Mouse (Mus musculus) hindbrain, embryonic 10.5 days (tissue): ENCODE results near the gene Snx7. TPM values are rescaled to one million over a fixed set of nuclear protein-coding genes. Genes with fewer than 3 reads are reported as not detected.

Experiments used
- DNase-seq: peaks from one replicate; pipeline ENCODE4 v3.0.0-alpha.2; 2017; ENCODE audit warnings: low spot score
- H3K27ac ChIP-seq: fragments of 300-500 bp; sonication (generic); 2 replicates; pipeline ENCODE4 v1.5.1; 2016; ENCODE audit warnings: mild to moderate bottlenecking, moderate library complexity
- H3K27me3 ChIP-seq: fragments of 300-500 bp; sonication (generic); 2 replicates; pipeline ENCODE4 v1.6.1; 2016; ENCODE audit warnings: mild to moderate bottlenecking; ENCODE audit not compliant: poor library complexity, insufficient read depth, severe bottlenecking
- H3K36me3 ChIP-seq: fragments of 300-500 bp; sonication (generic); 2 replicates; pipeline ENCODE4 v1.6.1; 2016; ENCODE audit warnings: mild to moderate bottlenecking, moderate library complexity
- H3K4me1 ChIP-seq: fragments of 300-500 bp; sonication (generic); replicated peaks from 2 replicates; pipeline ENCODE4 v1.6.1; 2016; ENCODE audit warnings: mild to moderate bottlenecking
- H3K4me3 ChIP-seq: fragments of 300-500 bp; sonication (generic); 2 replicates; pipeline ENCODE4 v1.5.1; 2016; ENCODE audit warnings: mild to moderate bottlenecking, moderate library complexity
- H3K9me3 ChIP-seq: fragments of 300-500 bp; sonication (generic); 2 replicates; pipeline ENCODE4 v1.6.1; 2016; ENCODE audit warnings: mild to moderate bottlenecking, moderate library complexity
- WGBS: fragments of 180-500 bp; shearing (Covaris S2); methylation state at CpG from one replicate; pipeline ENCODE4 v1.1.7; 2016; 5-methylcytosine and 5-hydroxymethylcytosine counted together
- polyA plus RNA-seq: library from polyadenylated mRNA; unstranded; fragments of >200 nt; fragmentation: Nextera tagmentation; extraction: Ambion mirVana; gene quantifications from 2 replicates; pipeline ENCODE4 v1.2.1, GENCODE M21; 2016

The Snx7 gene
- polyA plus RNA-seq, 1 experiment from 2014 or later = 12.2 TPM

DNA sequence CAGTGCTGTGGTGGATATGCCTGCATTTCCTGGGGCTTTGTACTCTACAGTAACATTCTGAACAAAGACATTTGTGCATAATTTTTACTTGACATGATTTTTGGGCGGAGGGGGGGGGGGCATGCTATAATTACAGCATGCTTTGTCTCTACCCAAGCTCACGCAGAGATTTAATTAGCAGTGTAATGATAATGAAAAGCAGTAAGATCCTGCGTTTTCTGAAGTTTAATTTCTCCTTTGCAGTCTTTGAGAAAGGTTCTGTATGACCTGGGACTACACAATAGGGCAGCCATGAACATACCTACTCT lies 16.7 kb downstream of the Snx7 start:
- DNase-seq = no peak
- H3K27ac ChIP-seq = 0 out of 2 replicates have a peak overlapping the region, but pooled peaks have one; percentile 16
- no peaks in the 10 kb centered on the region for H3K36me3 ChIP-seq
- H3K4me3 ChIP-seq = no peak overlapping the region
- no peaks in the 10 kb centered on the region for H3K9me3 ChIP-seq
- no peaks in the 10 kb centered on the region for H3K4me1 ChIP-seq
- 84% methylated on average over 3 of the region's 3 CpGs for WGBS
- no peaks in the 10 kb centered on the region for H3K27me3 ChIP-seq

DNA sequence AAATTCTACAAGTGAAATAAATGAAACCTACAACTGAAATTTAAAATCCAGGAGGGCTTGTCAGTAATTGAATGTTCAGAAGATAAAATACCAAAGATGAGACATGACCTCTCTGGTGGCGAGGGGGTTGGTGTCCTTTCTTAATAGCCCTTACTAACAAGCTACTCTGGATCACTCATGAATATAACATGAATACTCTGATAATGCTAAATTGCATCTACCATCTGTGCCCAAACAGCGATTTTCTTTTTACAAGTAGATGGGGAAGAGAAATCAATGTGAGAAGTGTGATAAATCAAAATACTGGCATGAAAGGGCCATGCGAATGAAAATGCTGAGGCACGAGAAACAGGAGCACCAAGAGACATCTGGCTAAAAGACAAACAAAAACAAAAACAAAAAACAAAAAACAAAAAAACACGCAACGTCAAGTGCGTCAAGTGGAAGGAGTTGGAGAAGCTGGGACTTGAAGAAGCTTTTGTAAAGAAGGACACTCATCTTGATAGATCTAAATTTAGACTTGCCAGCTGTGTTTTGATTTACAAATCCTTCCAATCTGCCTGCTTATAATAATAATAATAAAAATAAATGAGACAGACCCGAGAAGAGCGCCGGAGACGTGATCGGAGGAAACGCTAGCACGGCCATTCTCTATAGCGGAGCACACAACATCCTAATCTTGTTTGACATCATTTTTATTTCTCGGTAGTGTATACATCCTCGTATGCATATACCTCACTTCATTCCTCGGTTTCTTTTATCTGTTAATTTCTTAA lies 17.3 kb downstream of the Snx7 start:
- Histone ChIP-seq H3K4me1 (no peaks in the 10 kb centered on the region), H3K36me3 (no peaks in the 10 kb centered on the region), H3K27ac (0 out of 2 replicates have a peak overlapping the region, but pooled peaks have one; percentile 16), H3K27me3 (no peaks in the 10 kb centered on the region), H3K9me3 (no peaks in the 10 kb centered on the region), H3K4me3 (no peak overlapping the region)
- WGBS = 89% methylated on average over 18 of the region's 18 CpGs
- no peak for DNase-seq

DNA sequence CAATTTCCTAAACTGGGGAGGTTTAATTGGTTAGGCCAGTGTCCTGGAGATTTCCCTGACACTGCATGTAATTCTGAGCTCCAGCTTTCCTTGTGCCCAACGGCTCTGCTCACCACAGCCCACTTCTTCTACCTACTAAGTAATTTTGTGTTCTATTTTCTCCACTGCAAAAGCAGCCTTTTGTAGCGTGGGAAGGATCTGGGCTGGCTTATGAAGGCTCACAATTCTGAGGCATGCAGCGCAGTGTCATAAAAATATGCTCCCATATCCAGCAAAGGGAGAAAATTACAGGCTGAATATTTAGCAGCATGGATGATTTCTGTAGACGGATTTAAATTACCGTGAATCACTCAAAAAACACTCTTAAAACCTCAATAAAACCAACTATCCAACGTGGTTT lies 19.9 kb downstream of the Snx7 start:
- Histone ChIP-seq H3K9me3 (no peaks in the 10 kb centered on the region), H3K27ac (no peak overlapping the region), H3K4me3 (no peak overlapping the region), H3K27me3 (no peaks in the 10 kb centered on the region), H3K4me1 (no peaks in the 10 kb centered on the region), H3K36me3 (no peaks in the 10 kb centered on the region)
- no peak for DNase-seq
- 87% methylated on average over 6 of the region's 6 CpGs for WGBS

DNA sequence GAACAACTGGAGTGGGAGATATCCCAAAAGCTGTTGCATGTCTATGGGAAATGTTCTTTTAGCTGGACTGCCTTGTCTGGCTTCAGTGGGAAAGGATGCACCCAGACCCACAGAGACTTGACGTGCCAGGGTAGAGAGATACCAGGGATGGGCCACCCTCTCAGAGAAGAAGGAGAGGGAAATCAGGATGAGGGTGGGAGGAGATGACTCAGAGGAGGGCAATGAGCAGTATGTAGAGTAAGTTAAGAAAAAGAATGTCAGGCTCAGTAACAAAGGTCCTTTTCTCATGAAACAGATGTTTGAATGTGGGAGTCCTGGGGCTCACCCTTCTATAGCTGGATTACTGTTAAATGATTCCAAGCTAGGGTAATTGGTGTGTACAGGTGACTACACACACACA lies 26.1 kb downstream of the Snx7 start:
- H3K27me3 ChIP-seq = no peaks in the 10 kb centered on the region
- H3K4me1 ChIP-seq = no peaks in the 10 kb centered on the region
- DNase-seq = no peak
- no peaks in the 10 kb centered on the region for H3K9me3 ChIP-seq
- H3K4me3 ChIP-seq = no peak overlapping the region
- H3K27ac ChIP-seq = no peak overlapping the region
- H3K36me3 ChIP-seq = no peaks in the 10 kb centered on the region
- WGBS = 97% methylated on average over 1 of the region's 1 CpGs

DNA sequence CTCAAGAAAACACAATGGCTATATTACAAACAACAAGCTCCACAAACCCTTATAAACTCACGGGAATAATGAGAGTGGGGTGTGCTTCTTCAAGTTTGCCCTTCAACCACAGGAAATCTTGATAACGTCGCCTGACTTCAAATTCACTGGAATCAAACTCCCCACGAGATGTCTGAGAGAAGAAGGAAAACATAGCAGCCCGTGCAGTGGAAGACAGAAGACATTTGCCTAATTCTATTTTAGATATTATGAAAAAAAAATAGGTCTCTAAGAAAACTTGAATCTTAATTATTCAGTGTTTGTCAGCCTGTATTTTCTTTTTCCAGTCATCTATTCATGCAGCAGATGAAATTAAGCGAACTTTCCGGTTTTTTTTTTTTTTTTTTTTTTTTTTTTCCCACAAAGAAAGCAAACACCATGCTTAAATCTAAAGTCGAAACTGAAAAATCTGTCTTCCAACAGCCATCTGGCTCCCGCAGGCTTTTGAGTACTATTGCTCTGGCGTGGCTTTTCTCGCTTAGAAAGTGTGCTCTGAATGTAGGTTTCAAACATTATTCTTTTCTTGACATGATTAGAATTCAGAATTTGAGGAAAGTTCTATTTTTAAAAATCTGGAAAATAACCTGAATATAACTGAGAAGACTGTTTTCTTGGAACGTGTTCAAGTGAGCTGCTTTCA lies 28.7 kb downstream of the Snx7 start:
- no peak overlapping the region for H3K4me3 ChIP-seq
- H3K27ac ChIP-seq = no peak overlapping the region
- H3K36me3 ChIP-seq = no peaks in the 10 kb centered on the region
- H3K4me1 ChIP-seq = no peaks in the 10 kb centered on the region
- no peak for DNase-seq
- H3K9me3 ChIP-seq = no peaks in the 10 kb centered on the region
- WGBS = 83% methylated on average over 12 of the region's 12 CpGs
- H3K27me3 ChIP-seq = no peaks in the 10 kb centered on the region

DNA sequence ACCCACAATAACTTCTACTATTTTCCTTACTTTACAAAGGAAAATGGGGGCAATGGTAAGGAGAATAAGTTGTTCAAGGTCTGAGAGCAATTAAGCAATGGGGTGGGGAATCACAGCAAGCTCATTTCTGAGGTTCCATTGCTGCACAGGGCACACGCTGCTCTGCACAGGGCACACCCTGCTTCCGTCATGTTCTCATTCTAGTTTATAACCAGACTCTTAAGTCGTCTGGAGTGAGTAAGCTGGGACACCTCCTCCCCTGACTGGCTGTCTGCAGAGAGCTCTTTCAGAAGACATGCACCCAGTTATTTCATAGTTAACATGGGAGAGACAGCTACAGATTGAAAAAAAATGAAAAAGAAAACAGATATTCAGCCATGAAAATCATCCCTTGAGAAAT lies 30.7 kb downstream of the Snx7 start:
- H3K9me3 ChIP-seq = no peaks in the 10 kb centered on the region
- H3K27me3 ChIP-seq = no peaks in the 10 kb centered on the region
- 79% methylated on average over 3 of the region's 3 CpGs for WGBS
- H3K4me3 ChIP-seq = no peak overlapping the region
- no peak for DNase-seq
- no peak overlapping the region for H3K27ac ChIP-seq
- no peaks in the 10 kb centered on the region for H3K4me1 ChIP-seq
- H3K36me3 ChIP-seq = no peaks in the 10 kb centered on the region

DNA sequence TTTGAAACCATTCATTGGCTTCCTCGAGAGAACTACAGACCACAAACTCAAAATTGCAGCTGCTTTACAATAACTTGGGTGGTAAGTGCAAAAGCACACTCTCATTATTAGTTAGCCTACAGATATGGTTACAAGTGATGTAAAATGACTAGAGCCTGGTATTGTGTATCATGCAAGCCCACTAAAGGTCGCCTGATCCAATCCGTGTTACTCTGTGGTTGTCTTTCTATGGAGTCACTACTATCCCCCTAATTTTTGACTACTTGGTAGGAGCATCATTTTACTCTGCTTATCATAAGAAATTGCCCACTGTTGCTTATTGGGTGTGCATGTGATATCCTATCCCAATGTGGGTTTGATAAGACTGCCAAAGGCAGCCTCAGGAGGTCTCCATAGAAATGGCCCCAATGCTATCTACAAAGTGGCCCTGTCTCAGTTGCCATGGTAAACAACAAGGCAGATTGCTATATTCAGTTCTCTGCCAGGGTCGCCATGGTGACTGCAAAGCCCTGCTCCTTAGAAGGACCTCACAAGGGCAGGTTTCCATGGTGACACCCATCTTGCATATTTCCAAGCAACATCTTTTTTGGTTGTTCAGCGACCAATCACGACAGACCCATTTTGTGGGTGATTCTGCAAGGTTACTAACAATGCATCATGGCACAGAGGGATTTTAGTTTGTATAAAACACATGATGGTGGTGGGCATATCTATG lies 42.1 kb downstream of the Snx7 start:
- DNase-seq = peak; percentile 50
- no peak overlapping the region for H3K27ac ChIP-seq
- H3K4me1 ChIP-seq = peaks cover 7% of the 10 kb centered on the region; the same call in 1 of the 2 replicates
- no peaks in the 10 kb centered on the region for H3K9me3 ChIP-seq
- H3K27me3 ChIP-seq = no peaks in the 10 kb centered on the region
- no peaks in the 10 kb centered on the region for H3K36me3 ChIP-seq
- no peak overlapping the region for H3K4me3 ChIP-seq
- WGBS = 73% methylated on average over 6 of the region's 6 CpGs

DNA sequence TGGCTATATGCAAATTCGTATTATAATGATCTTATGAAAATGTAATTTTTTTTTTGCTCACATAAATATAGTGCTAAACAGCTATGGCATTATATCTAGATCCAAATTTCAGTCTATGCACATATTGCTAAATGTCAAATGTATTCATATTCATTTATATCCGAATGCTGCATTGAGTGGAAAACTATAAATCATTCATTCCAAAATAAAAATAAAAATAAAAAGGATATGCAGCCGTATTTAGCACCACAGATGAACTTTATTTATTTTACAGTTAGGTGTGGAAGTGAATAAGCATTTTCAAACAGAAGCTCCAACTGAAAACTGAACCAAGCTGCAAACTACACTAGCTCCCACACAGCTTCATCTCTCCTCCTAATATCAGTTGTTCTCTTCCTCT lies 45.5 kb downstream of the Snx7 start:
- Histone ChIP-seq H3K4me1 (peaks cover 7% of the 10 kb centered on the region; the same call in 1 of the 2 replicates), H3K36me3 (no peaks in the 10 kb centered on the region), H3K9me3 (no peaks in the 10 kb centered on the region), H3K27ac (no peak overlapping the region), H3K4me3 (no peak overlapping the region), H3K27me3 (no peaks in the 10 kb centered on the region)
- WGBS = 94% methylated on average over 3 of the region's 3 CpGs
- DNase-seq = no peak

DNA sequence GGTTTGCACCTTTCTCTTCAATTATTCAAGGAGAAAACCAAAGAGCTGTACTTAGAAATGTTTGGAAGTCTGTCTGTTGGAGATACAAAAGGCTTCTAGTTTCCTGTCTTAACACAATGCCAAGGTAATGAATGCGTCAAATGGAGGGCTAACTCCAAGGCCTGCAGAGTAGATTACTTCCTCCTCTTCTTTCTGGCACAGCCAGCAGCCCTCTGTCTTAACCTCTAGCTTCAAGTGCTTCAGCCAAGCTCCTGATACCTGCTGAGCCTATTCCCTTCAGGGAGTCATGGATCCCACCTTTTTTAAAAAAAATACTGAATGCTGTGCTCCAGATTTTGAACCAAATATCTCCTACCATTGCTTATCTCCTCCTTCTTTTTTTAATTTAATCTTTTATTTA lies 51.1 kb downstream of the Snx7 start:
- Histone ChIP-seq H3K4me1 (no peaks in the 10 kb centered on the region), H3K36me3 (no peaks in the 10 kb centered on the region), H3K27me3 (no peaks in the 10 kb centered on the region), H3K4me3 (no peak overlapping the region), H3K9me3 (no peaks in the 10 kb centered on the region), H3K27ac (no peak overlapping the region)
- WGBS = 79% methylated on average over 1 of the region's 1 CpGs
- DNase-seq = no peak

DNA sequence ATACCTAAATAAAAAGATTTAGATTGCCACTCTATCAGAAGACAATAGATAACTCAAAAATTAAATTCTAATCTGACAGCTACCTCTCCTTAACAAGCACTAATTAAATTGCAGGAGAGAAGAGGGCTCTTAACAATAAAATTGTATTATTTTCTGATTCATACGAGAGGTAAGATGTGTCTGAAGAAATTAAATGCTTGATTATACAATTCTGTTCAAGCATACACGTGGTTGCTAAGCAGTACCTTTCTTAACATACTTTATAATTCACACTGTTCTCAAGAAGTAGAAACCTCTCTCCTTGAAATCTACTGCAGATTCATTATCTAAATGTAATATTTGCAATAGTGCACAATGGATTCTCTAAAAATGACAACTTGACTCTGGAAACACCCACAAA lies 54.5 kb downstream of the Snx7 start:
- WGBS = 88% methylated on average over 2 of the region's 2 CpGs
- no peaks in the 10 kb centered on the region for H3K36me3 ChIP-seq
- no peaks in the 10 kb centered on the region for H3K9me3 ChIP-seq
- no peaks in the 10 kb centered on the region for H3K27me3 ChIP-seq
- H3K4me3 ChIP-seq = no peak overlapping the region
- no peak overlapping the region for H3K27ac ChIP-seq
- H3K4me1 ChIP-seq = no peaks in the 10 kb centered on the region
- no peak for DNase-seq

DNA sequence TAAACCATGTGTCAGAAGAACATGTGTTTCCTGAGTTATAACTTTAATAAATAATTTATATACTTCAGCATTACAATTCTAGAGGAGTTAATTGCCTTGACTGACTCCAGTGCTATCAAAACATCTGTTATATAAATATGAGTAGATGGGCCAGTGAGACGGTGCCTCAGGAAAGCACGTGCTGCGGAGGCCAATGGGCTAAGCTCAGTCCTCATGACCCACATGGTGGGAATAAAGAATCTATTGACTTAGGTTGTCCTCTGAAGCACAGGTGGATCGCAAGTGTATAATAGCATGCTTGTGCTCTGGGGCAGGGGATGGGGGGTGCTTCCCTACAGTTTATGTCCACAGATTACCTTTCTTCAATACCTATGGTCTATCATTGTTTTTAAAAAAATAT lies 56.6 kb downstream of the Snx7 start:
- Histone ChIP-seq H3K27me3 (no peaks in the 10 kb centered on the region), H3K4me3 (no peak overlapping the region), H3K4me1 (no peaks in the 10 kb centered on the region), H3K27ac (no peak overlapping the region), H3K36me3 (no peaks in the 10 kb centered on the region), H3K9me3 (no peaks in the 10 kb centered on the region)
- 81% methylated on average over 4 of the region's 4 CpGs for WGBS
- DNase-seq = no peak

DNA sequence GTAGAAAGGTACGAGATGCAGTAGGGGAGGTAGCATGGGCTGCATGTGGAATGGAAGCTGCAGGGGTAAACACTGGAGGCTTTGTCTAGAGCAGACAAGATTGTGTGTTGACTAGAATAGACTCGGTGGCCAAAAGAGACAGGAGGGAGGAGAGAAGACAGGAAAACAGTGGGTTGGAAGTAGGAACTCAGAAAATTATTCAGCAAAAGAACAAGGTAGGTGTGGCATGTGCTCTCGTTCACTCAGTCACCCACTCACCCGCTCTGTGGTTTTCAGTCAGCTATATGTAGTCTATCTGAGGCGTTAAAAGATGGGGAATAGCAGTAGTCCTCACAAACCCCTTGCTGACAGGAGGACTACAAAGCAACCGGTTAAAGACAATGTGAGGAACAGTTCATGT lies 63.0 kb downstream of the Snx7 start:
- 90% methylated on average over 6 of the region's 6 CpGs for WGBS
- H3K4me1 ChIP-seq = no peaks in the 10 kb centered on the region

DNA sequence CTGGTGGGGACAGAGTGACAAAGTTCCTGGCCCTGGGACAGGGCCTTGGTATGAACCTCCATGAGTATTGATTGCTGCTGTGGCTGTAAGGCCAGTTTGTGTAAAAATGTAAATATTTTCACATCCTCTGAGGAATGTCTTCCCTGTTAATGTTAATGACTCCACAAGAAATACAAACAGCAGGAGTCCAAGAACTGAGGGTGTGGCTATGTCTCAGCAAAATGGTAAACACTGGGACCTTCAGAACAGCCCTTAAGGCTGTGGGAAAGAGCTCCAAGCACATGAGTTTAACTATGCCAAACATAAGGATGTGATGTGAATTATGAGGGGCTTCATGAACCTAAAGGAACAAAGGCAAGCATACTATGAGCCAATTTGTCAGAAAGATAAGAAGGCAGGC lies 74.2 kb downstream of the Snx7 start:
- no peak for DNase-seq
- Histone ChIP-seq H3K4me1 (no peaks in the 10 kb centered on the region), H3K4me3 (no peak overlapping the region), H3K9me3 (no peaks in the 10 kb centered on the region), H3K27me3 (no peaks in the 10 kb centered on the region), H3K27ac (no peak overlapping the region), H3K36me3 (no peaks in the 10 kb centered on the region)

More for the DNA sequence above, 63.0 kb downstream of the Snx7 start:
- no peak overlapping the region for H3K27ac ChIP-seq
- DNase-seq = no peak
- H3K4me3 ChIP-seq = no peak overlapping the region
- H3K36me3 ChIP-seq = no peaks in the 10 kb centered on the region
- H3K27me3 ChIP-seq = no peaks in the 10 kb centered on the region
- no peaks in the 10 kb centered on the region for H3K9me3 ChIP-seq
